Mouse (Mus musculus) spleen, postnatal 14 days (tissue): Measurements from ENCODE around the gene Pak6.
"Not testable (repeated sequence)": the region's sequence is repeated elsewhere in the genome, so short reads cannot be mapped to it uniquely, and the experiment has no call there.

ENCODE experiments used
- DNase-seq, 2 experiments: peaks; one replicate each; pipeline ENCODE4 v3.0.0; 2021 to 2022; ENCODE audit warnings: low spot score in 2 of 2

Gene Pak6

GRCm38 (mm10) chr2:118662902-118663803 lies at the start of gene Pak6:
Gene Pak6, plus strand, starts transcription at chr2:118663303.
- DNase-seq = no peak

- no peak for DNase-seq
Measured at GRCm38 (mm10) chr2:118618013-118618412, 45.1 kb upstream of the Pak6 start.

GRCm38 (mm10) chr2:118620101-118620500 lies 43.0 kb upstream of the Pak6 start:
- no peak for DNase-seq

- DNase-seq = no peak
Measured at GRCm38 (mm10) chr2:118620608-118621007, 42.5 kb upstream of the Pak6 start.

- no peak for DNase-seq
Measured at GRCm38 (mm10) chr2:118629276-118629675, 33.8 kb upstream of the Pak6 start.

- no peak for DNase-seq
Measured at GRCm38 (mm10) chr2:118633441-118633840, 29.7 kb upstream of the Pak6 start.

GRCm38 (mm10) chr2:118637258-118637657 lies 25.8 kb upstream of the Pak6 start:
- no peak for DNase-seq

GRCm38 (mm10) chr2:118637888-118638526 lies 25.1 kb upstream of the Pak6 start:
- DNase-seq = peak; percentile 64 to 79

GRCm38 (mm10) chr2:118638686-118639085 lies 24.4 kb upstream of the Pak6 start:
- no peak for DNase-seq

GRCm38 (mm10) chr2:118641147-118641546 lies 22.0 kb upstream of the Pak6 start:
- no peak for DNase-seq

- DNase-seq = no peak
Measured at GRCm38 (mm10) chr2:118642431-118642830, 20.7 kb upstream of the Pak6 start.

- no peak for DNase-seq
Measured at GRCm38 (mm10) chr2:118642942-118643341, 20.2 kb upstream of the Pak6 start.

- DNase-seq = no peak
Measured at GRCm38 (mm10) chr2:118646665-118647064, 16.4 kb upstream of the Pak6 start.

- DNase-seq = not testable (repeated sequence)
Measured at GRCm38 (mm10) chr2:118650697-118651096, 12.4 kb upstream of the Pak6 start.

GRCm38 (mm10) chr2:118656688-118657281 lies 6.3 kb upstream of the Pak6 start:
- no peak for DNase-seq

- peak; percentile 51 to 58 for DNase-seq
Measured at GRCm38 (mm10) chr2:118658457-118658856, 4.6 kb upstream of the Pak6 start.

GRCm38 (mm10) chr2:118659077-118659476 lies 4.0 kb upstream of the Pak6 start:
- peak; percentile 40 to 41 for DNase-seq

GRCm38 (mm10) chr2:118659493-118659892 lies 3.6 kb upstream of the Pak6 start:
- DNase-seq = no peak

- peak; percentile 34 to 41 for DNase-seq
Measured at GRCm38 (mm10) chr2:118659998-118660452, 3.1 kb upstream of the Pak6 start.

- DNase-seq = no peak
Measured at GRCm38 (mm10) chr2:118661891-118662290, 1.2 kb upstream of the Pak6 start.

- no peak for DNase-seq
Measured at GRCm38 (mm10) chr2:118663804-118664766, 982 bp downstream of the Pak6 start.
